Mouse (Mus musculus) forebrain, embryonic 14.5 days (tissue): ENCODE data around the gene Lyz1. TPM values are rescaled to one million over a fixed set of nuclear protein-coding genes. Genes with fewer than 3 reads are reported as not detected.
"Not testable (repeated sequence)": the region's sequence is repeated elsewhere in the genome, so short reads cannot be mapped to it uniquely, and the experiment has no call there.

Source experiments
- ATAC-seq: fragments of 200-750 bp; cut with Nextera tagmentation; 2 replicates; pipeline ENCODE4 v1.8.0; 2017; ENCODE audit warnings: mild to moderate bottlenecking, moderate library complexity
- DNase-seq: peaks from one replicate; pipeline ENCODE4 v3.0.0-alpha.2; 2015; ENCODE audit warnings: low spot score
- H3K27ac ChIP-seq: fragments of 300-500 bp; sonication (generic); 2 replicates; pipeline ENCODE4 v1.5.1; 2014; ENCODE audit warnings: low read depth, mild to moderate bottlenecking, control low read depth, low read length, moderate library complexity
- H3K27me3 ChIP-seq: fragments of 300-500 bp; sonication (generic); replicated peaks from 2 replicates; pipeline ENCODE4 v1.6.1; 2014; ENCODE audit warnings: low read length, control low read depth, mixed read lengths; ENCODE audit not compliant: control insufficient read depth, insufficient read depth
- H3K36me3 ChIP-seq: fragments of 300-500 bp; sonication (generic); 2 replicates; pipeline ENCODE4 v1.6.1; 2014; ENCODE audit warnings: low read length, control low read depth; ENCODE audit not compliant: control insufficient read depth, insufficient read depth
- H3K4me1 ChIP-seq: fragments of 300-500 bp; sonication (generic); 2 replicates; pipeline ENCODE4 v1.6.1; 2014; ENCODE audit warnings: antibody characterized with exemption, low read length, control low read depth; ENCODE audit not compliant: control insufficient read depth, insufficient read depth
- H3K4me2 ChIP-seq: fragments of 300-500 bp; sonication (generic); 2 replicates; pipeline ENCODE4 v1.6.1; 2014; ENCODE audit warnings: mild to moderate bottlenecking, control low read depth, low read length
- H3K4me3 ChIP-seq: fragments of 300-500 bp; sonication (generic); 2 replicates; pipeline ENCODE4 v1.5.1; 2014; ENCODE audit warnings: low read depth, low read length, control low read depth
- H3K9ac ChIP-seq: fragments of 300-500 bp; sonication (generic); 2 replicates; pipeline ENCODE4 v1.6.1; 2014; ENCODE audit warnings: mild to moderate bottlenecking, low read length, control low read depth, moderate library complexity
- H3K9me3 ChIP-seq: fragments of 300-500 bp; sonication (generic); replicated peaks from 2 replicates; pipeline ENCODE4 v1.6.1; 2016; ENCODE audit warnings: low read length, control low read depth, mixed read lengths; ENCODE audit not compliant: control insufficient read depth
- WGBS: fragments of 180-500 bp; shearing (Covaris S2); extraction: QIAGEN DNeasy Blood & Tissue Kit; methylation state at CpG from one replicate; pipeline ENCODE4 v1.1.7; 2014; 5-methylcytosine and 5-hydroxymethylcytosine counted together
- polyA plus RNA-seq: library from polyadenylated mRNA; unstranded; fragments of >200 nt; fragmentation: Nextera tagmentation; extraction: Ambion mirVana; gene quantifications from 2 replicates; pipeline ENCODE4 v1.2.1, GENCODE M21; 2014

Gene Lyz1
- polyA plus RNA-seq, 1 experiment from 2014 or later, result not detected

DNA sequence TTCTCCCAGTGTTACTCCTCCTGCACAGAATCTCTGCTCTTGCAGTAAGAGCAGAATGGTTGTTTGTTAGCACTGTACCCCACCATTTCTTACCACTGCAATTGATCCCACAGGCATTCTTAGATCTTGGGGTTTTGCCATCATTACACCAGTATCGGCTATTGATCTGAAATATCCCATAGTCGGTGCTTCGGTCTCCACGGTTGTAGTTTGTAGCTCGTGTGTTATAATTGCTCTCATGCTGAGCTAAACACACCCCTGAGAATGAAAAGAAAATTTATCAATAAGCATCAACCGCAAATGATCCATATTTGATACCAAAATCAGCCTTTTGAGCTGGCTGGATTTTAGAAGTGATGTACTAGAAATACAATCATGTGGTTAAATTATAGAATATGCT, 1.7 kb downstream of the Lyz1 start:
- not testable (repeated sequence) for H3K4me1 ChIP-seq, H3K9me3 ChIP-seq, H3K4me3 ChIP-seq, H3K27me3 ChIP-seq, DNase-seq, H3K36me3 ChIP-seq, H3K27ac ChIP-seq, ATAC-seq, H3K4me2 ChIP-seq, H3K9ac ChIP-seq
- 87% methylated on average over 6 of the region's 6 CpGs for WGBS

DNA sequence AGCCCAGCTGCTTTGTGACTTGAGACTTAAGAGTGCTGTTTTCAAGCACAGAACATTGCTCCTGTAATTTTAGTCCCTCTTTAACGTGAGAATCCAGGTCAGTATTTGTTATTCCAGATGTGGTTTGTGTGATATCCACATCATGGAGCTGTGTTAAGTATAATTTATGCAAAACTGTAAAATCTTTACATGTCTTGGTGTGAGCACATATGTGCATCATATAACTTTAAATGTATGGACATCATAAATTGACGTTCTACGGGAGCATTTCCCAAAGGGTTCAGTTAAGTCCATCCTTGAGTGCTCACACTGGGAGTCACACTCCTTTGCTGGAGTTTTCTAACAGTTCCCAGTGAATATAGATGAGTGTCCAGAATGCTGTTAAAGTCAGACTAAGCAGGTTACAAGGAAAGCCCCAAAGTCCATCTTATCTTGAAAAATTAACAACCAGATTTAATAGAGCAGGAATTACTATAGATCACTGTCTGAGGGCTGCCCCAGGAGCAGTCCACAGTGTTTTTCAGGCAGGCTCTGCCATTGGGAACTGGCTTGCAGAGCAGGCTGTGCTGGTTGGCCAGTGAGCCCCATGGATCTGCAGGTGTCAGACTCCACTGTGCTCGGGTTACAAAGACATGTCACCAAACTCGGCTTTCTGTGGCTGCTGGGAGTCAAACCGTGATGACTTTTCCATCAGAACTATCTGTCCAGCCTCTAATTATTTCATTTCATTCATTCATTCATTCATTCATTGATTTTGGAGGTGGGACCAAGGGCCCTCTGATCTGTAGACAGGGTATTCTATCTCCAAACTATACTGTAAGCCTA, 2.4 kb downstream of the Lyz1 start:
- H3K27ac ChIP-seq, result no peak overlapping the region
- ATAC-seq, result no peak
- DNase-seq, result no peak
- H3K4me3 ChIP-seq, result no peak overlapping the region
- H3K27me3 ChIP-seq, result no peaks in the 10 kb centered on the region
- no peak overlapping the region for H3K4me2 ChIP-seq
- WGBS, result 58% methylated on average over 6 of the region's 6 CpGs
- no peaks in the 10 kb centered on the region for H3K36me3 ChIP-seq
- no peaks in the 10 kb centered on the region for H3K4me1 ChIP-seq
- H3K9ac ChIP-seq, result no peak overlapping the region
- H3K9me3 ChIP-seq, result no peaks in the 10 kb centered on the region

DNA sequence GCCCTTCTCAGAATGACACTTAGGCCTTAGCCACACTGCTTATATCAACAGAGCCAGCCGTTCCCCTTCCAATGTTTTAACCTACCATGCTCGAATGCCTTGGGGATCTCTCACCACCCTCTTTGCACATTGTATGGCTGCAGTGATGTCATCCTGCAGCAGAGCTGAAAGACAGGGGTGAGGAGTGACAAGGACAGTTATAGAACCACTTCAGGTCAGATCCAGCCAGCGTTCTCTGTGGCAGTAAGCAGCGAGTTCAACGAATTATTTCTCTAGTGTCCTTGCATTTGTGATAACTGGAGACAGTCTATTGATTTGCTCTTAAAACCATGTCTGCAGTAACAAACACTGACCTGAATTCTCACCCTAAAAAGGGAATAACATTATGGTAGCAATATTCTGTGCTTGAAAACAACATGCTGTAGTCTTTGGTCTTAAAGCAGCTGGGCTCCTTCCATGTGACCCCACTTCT, 3.6 kb downstream of the Lyz1 start:
- DNase-seq, H3K9ac ChIP-seq: not testable (repeated sequence)
- 82% methylated on average over 5 of the region's 5 CpGs for WGBS

DNA sequence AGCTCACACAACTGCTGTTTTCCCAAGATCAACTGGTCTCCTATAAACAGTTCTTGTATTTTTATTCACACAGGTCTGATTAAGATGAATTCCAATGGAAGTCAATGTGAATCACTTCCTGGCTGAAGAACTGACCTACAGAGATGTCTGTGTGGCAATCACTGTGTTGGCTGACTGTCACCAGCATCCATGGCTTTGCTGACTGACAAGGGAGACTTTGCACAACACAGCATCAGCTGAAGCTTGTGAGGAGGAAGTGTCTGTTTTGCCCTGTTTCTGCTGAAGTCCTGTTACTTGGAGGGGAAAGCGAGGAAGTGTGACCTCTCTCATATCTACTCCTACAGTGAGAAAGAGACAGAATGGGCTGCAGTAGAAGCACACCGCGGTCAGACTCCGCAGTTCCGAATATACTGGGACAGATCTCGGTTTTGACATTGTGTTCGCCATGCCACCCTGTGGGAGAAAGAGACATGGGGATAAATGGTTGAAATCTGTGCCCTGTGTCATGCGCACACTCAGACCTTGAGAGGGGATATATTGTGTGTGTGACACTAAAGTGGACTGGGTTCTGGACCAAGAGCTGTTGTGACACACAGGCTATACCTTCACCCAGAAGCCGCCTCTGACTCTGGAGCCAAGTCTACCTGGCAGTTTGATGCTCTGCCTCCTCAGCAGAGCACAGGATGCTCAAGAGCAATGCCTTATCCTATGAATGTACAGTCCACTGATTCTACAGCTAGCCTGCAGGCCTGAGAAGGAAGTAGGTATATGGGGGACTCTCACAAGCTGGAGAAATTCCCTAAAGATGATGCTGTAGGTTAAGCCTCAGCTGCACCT, 4.3 kb downstream of the Lyz1 start:
- no peak for ATAC-seq
- no peak for DNase-seq
- H3K4me1 ChIP-seq, result no peaks in the 10 kb centered on the region

More for the DNA sequence above, 3.6 kb downstream of the Lyz1 start:
- not testable (repeated sequence) for H3K4me2 ChIP-seq, H3K4me1 ChIP-seq, H3K36me3 ChIP-seq, H3K9me3 ChIP-seq, H3K27ac ChIP-seq, H3K27me3 ChIP-seq, ATAC-seq, H3K4me3 ChIP-seq

DNA sequence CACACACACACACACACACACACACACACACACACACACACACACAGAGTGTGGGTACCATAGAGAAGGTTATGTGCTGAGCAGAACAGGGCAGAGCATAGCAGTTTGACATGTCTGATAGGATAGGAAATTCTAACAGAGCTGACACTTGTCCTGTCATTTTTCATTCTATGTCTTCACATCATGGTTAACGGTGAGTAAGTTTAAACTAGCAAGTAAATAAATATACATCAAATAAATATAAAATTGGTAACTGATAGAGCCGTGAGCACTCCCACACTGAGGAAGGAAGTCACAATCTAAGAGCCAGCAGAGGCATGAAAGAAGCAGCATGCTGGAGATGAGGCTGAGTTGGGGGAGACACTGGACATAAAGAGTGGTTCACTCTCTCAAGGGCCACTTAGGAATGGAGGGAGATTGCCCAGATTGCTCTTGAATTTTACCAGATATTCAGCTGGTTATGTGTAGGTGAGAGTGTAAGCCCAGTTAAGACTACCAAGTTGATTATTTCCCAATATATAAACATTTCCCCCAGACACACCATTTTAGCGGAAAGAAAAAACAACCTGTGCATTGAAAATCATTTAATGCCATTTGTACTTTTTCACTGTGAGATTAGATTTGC, 5.3 kb downstream of the Lyz1 start:
- Histone ChIP-seq H3K27me3 (no peaks in the 10 kb centered on the region), H3K36me3 (no peaks in the 10 kb centered on the region), H3K27ac (no peak overlapping the region), H3K4me1 (no peaks in the 10 kb centered on the region), H3K4me2 (no peak overlapping the region), H3K9me3 (no peaks in the 10 kb centered on the region), H3K9ac (no peak overlapping the region), H3K4me3 (no peak overlapping the region)
- ATAC-seq, result no peak
- no peak for DNase-seq
- 92% methylated on average over 3 of the region's 3 CpGs for WGBS

More for the DNA sequence above, 4.3 kb downstream of the Lyz1 start:
- 90% methylated on average over 9 of the region's 9 CpGs for WGBS
- H3K36me3 ChIP-seq, result no peaks in the 10 kb centered on the region
- H3K4me3 ChIP-seq, result no peak overlapping the region
- H3K9me3 ChIP-seq, result no peaks in the 10 kb centered on the region
- no peak overlapping the region for H3K9ac ChIP-seq
- no peak overlapping the region for H3K27ac ChIP-seq
- no peaks in the 10 kb centered on the region for H3K27me3 ChIP-seq
- no peak overlapping the region for H3K4me2 ChIP-seq

DNA sequence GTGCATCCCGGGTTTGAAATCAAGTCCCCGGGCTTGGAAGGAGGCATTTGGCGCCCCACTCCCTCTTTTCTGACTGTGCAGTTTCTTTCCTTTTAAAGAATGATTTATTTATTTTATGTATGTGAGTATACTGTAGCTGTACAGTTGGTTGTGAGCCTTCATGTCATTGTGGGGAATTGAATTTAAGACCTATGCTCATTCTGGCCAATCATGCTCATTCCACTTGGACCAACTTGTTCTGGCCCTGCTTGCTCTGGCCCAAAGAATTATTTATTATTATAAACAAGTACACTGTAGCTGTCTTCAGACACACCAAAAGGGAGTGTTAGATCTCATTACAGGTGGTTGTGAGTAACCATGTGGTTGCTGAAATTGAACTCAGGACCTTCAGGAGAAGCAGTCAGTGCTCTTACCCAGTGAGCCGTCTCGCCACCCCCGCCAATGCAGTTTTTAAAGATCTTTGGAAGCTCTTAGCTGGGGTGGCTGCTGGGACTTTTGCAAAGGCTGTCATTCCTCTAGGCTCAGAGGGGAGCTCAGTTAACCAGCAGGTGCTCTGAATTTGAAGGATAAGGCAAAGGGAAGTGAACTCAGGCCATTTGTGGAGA, 6.2 kb downstream of the Lyz1 start:
- H3K4me1 ChIP-seq, result no peaks in the 10 kb centered on the region
- 94% methylated on average over 6 of the region's 6 CpGs for WGBS
- DNase-seq (no peak), ATAC-seq (no peak)
- no peak overlapping the region for H3K4me3 ChIP-seq
- H3K27ac ChIP-seq, result no peak overlapping the region
- no peak overlapping the region for H3K4me2 ChIP-seq
- no peaks in the 10 kb centered on the region for H3K36me3 ChIP-seq
- no peaks in the 10 kb centered on the region for H3K9me3 ChIP-seq
- H3K9ac ChIP-seq, result no peak overlapping the region
- H3K27me3 ChIP-seq, result no peaks in the 10 kb centered on the region

DNA sequence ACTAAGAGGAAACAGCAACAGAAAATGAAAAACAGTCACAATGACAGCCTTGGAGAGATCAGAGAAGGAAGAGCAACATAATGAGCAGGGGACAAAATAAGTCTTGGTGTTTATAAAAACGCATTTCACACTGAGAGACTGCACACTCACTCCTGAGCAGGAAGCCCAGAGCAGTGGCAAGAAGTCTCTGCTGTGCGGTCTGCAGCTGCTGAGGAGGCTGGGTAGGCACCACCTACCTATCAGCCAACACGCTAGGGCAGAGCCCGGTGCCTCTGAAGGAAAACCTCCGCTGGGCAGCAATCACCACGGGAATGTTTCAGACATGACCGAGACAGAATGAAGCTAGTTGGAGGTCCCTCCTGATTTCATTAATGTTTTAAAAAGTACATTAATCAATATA, 7.1 kb downstream of the Lyz1 start:
- H3K27ac ChIP-seq, H3K9ac ChIP-seq, H3K27me3 ChIP-seq, DNase-seq, H3K4me3 ChIP-seq, H3K36me3 ChIP-seq, ATAC-seq, H3K9me3 ChIP-seq, H3K4me1 ChIP-seq, H3K4me2 ChIP-seq: not testable (repeated sequence)
- WGBS, result 100% methylated on average over 2 of the region's 7 CpGs

DNA sequence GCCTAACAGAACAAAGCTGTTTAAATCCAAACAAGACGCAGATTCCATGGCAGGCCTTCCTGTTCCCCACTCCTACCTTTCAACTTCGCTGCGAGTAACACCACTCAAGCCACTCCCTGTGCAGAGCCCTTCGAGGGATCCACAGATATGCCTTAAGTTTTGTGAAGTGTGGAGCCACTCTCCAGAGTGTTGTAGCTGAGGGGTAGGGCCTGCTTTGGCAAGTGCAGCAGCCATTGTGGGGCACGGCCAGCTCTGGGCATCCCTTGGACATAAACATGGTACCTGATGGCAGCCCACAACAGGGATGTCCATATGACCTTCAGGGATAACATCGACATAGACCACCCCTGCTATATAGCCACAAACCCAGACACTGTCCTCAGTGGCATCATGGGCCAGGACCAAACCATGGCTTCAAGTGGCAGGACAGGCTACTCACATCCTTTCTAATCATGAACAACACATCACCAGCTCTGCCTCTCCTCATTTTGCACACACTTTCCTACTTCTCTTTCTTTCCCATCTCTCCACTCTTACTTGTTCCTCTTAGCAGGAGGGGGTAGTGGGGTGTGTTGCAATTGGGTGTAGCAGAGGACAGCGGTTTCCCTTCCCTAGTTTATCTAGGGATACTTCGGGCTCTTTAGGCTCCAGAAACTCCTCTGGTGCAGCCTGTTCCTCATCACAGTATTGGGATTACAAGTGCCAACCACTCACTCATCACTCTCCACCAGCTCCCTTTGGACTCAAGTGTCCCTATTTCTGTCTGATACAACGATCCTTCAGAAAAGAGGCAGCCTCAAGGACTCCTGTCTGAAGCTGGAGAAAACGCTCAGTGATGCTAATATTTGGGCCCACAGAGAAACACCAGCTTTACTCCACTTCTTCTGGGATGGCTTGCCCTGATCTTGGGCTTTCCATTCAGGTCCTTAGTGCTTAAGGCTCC, 7.8 kb downstream of the Lyz1 start:
- Histone ChIP-seq H3K4me1 (no peaks in the 10 kb centered on the region), H3K4me2 (no peak overlapping the region), H3K9ac (no peak overlapping the region), H3K9me3 (no peaks in the 10 kb centered on the region), H3K4me3 (no peak overlapping the region), H3K27me3 (no peaks in the 10 kb centered on the region), H3K27ac (no peak overlapping the region), H3K36me3 (no peaks in the 10 kb centered on the region)
- 87% methylated on average over 10 of the region's 10 CpGs for WGBS
- no peak for DNase-seq
- ATAC-seq, result no peak
